Mouse (Mus musculus) brain, embryonic 14.5 days (tissue): ENCODE results near the gene Sdr42e1.

ENCODE experiments used
- CTCF ChIP-seq: fragments of 200-500 bp; IDR thresholded peaks from 2 replicates; pipeline ENCODE4 v1.5.1; 2012; ENCODE audit warnings: inconsistent platforms, mild to moderate bottlenecking, moderate library complexity, borderline replicate concordance; ENCODE audit not compliant: insufficient read depth, insufficient read length; ENCODE audit errors: extremely low read depth
- POLR2A ChIP-seq: fragments of 200-500 bp; IDR thresholded peaks from 2 replicates; pipeline ENCODE4 v1.6.1; 2012; ENCODE audit warnings: mild to moderate bottlenecking, inconsistent platforms, borderline replicate concordance; ENCODE audit not compliant: poor library complexity, insufficient read depth, insufficient read length, severe bottlenecking; ENCODE audit errors: extremely low read depth

DNA sequence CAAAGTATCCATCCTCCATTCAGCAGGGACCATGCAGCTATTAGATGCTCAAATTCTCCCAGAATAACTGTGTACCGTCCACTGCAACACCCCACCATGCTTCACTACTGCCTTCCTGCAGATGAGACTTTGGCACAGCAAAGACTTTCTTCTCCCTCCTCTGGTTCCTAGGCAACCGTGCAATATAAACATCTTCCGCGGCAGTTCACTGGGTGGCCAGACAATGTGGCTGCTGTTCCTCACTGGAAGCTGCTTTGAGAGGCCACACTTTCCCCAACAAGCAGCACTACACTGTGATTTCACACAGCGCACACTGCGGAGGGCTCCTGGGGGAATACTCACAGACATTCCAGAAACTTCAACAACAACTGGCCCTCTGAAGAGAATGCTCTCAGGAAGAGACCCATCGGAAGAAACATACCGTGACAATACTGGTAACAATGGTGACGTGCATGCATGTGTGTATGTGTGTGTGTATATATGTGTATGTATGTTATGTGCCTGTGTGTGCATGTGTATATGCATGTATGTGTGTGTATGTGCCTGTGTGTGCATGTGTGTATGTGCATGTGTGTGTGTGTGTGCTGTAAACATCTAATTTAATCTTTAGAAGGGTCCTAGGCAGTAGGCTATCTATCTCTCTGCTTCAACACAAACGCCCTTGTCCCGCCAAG, 13.0 kb downstream of the Sdr42e1 start:
- TF ChIP-seq CTCF (no peak), POLR2A (no peak)
